Mouse (Mus musculus) midbrain, postnatal 0 days (tissue): Measurements from ENCODE around the gene Lrrc27. TPM values are rescaled to one million over a fixed set of nuclear protein-coding genes. Genes with fewer than 3 reads are reported as not detected.
A peak's percentile ranks its signal among the peaks of the same experiment; 100 is the strongest.

Experiments
- ATAC-seq: fragments of 200-750 bp; cut with Nextera tagmentation; 2 replicates; pipeline ENCODE4 v1.8.0; 2017; ENCODE audit warnings: moderate number of reproducible peaks, mild to moderate bottlenecking, moderate TSS enrichment, moderate library complexity; ENCODE audit not compliant: low FRiP score
- DNase-seq: peaks from one replicate; pipeline ENCODE4 v3.0.0-alpha.2; 2015; ENCODE audit warnings: low spot score
- H3K27ac ChIP-seq: fragments of 300-500 bp; sonication (generic); 2 replicates; pipeline ENCODE4 v1.5.1; 2014; ENCODE audit warnings: low read depth, mild to moderate bottlenecking, low read length, mixed read lengths
- H3K27me3 ChIP-seq: fragments of 300-500 bp; sonication (generic); 2 replicates; pipeline ENCODE4 v1.6.1; 2014; ENCODE audit warnings: low read length, control low read depth, mixed read lengths; ENCODE audit not compliant: insufficient read depth
- H3K36me3 ChIP-seq: fragments of 300-500 bp; sonication (generic); 2 replicates; pipeline ENCODE4 v1.6.1; 2014; ENCODE audit warnings: low read length, control low read depth, mixed read lengths; ENCODE audit not compliant: insufficient read depth
- H3K4me1 ChIP-seq: fragments of 300-500 bp; sonication (generic); 2 replicates; pipeline ENCODE4 v1.6.1; 2014; ENCODE audit warnings: mild to moderate bottlenecking, control low read depth, antibody characterized with exemption, low read length, mixed read lengths; ENCODE audit not compliant: insufficient read depth
- H3K4me2 ChIP-seq: fragments of 300-500 bp; sonication (generic); 2 replicates; pipeline ENCODE4 v1.6.1; 2014; ENCODE audit warnings: low read depth, mild to moderate bottlenecking, low read length, mixed read lengths; ENCODE audit not compliant: poor library complexity, severe bottlenecking
- H3K4me3 ChIP-seq: fragments of 300-500 bp; sonication (generic); 2 replicates; pipeline ENCODE4 v1.5.1; 2014; ENCODE audit warnings: low read depth, mild to moderate bottlenecking, low read length, moderate library complexity
- H3K9ac ChIP-seq: fragments of 300-500 bp; sonication (generic); replicated peaks from 2 replicates; pipeline ENCODE4 v1.6.1; 2014; ENCODE audit warnings: mild to moderate bottlenecking, low read length, moderate library complexity, mixed read lengths; ENCODE audit not compliant: poor library complexity, severe bottlenecking
- H3K9me3 ChIP-seq: fragments of 300-500 bp; sonication (generic); 2 replicates; pipeline ENCODE4 v1.6.1; 2016; ENCODE audit warnings: low read length, control low read depth
- CTCF ChIP-seq: IDR thresholded peaks from 2 replicates; pipeline ENCODE4 v1.5.1; 2016; ENCODE audit warnings: antibody characterized with exemption, mild to moderate bottlenecking
- WGBS: fragments of 180-500 bp; shearing (Covaris S2); extraction: QIAGEN DNeasy Blood & Tissue Kit; methylation state at CpG from one replicate; pipeline ENCODE4 v1.1.7; 2014; 5-methylcytosine and 5-hydroxymethylcytosine counted together
- polyA plus RNA-seq: library from polyadenylated mRNA; unstranded; fragments of >200 nt; fragmentation: Nextera tagmentation; extraction: Ambion mirVana; gene quantifications from 2 replicates; pipeline ENCODE4 v1.2.1, GENCODE M21; 2015
- total RNA-seq: library from RNA; depleted of rRNA; stranded (reverse); fragments of >200 nt; gene quantifications from 2 replicates; pipeline ENCODE4 v1.2.3, GENCODE M21; 2014

Lrrc27 gene
- total and polyA plus RNA-seq, 2 experiments from 2014 or later: 2.7 to 6.6 TPM

DNA sequence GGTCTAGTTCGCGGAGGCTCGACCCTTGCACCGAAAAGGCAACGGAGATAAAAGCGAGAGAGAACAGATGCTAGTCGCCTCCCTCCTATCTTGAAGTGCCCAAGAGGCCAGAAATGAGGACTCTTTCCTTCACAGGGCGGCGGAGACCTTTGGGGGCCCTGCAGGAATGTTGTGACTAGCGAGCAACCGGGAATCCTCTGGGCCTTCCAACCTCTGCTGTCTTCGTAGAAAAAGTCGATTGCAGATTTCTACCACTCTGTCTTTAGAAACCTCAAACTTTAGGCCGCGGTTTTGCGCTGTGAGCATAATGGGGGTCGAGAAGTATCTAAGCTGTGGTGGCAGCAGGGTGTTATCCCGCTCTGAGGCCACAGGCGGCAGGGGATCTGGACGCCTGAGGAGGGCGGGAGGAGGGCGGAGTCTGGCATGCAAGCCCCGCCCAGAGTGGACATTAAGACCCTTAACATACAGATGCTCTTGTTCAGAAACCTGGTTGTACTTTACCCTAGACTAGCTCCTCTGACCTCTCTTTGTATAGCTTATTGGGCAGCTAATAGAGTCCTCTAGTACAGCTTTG, 24.1 kb upstream of the Lrrc27 start:
- Histone ChIP-seq H3K4me1 (peaks cover 12% of the 10 kb centered on the region; the same call in 1 of the 2 replicates), H3K4me3 (peak overlapping the region; percentile 78), H3K9ac (peak overlapping the region; percentile 75), H3K36me3 (no peaks in the 10 kb centered on the region), H3K4me2 (peak overlapping the region; percentile 78), H3K27ac (no peak overlapping the region), H3K9me3 (no peaks in the 10 kb centered on the region), H3K27me3 (no peaks in the 10 kb centered on the region)
- peak; percentile 74 for ATAC-seq
- TF ChIP-seq CTCF: peak; percentile 58
- peak; percentile 56 for DNase-seq
- WGBS: 0% methylated on average over 23 of the region's 23 CpGs

- WGBS: 92% methylated on average over 4 of the region's 4 CpGs
- Histone ChIP-seq H3K4me3 (no peak overlapping the region), H3K36me3 (no peaks in the 10 kb centered on the region), H3K4me2 (no peak overlapping the region), H3K9me3 (no peaks in the 10 kb centered on the region), H3K9ac (no peak overlapping the region), H3K27me3 (no peaks in the 10 kb centered on the region), H3K27ac (no peak overlapping the region), H3K4me1 (peaks cover 12% of the 10 kb centered on the region; the same call in 1 of the 2 replicates)
- TF ChIP-seq CTCF: no peak
- DNase-seq (no peak), ATAC-seq (no peak)
These were observed 22.2 kb upstream of the Lrrc27 start for GRCm38 (mm10) chr7:139190616-139191015.

GRCm38 (mm10) chr7:139191619-139192018, 21.2 kb upstream of the Lrrc27 start:
- Histone ChIP-seq H3K36me3 (no peaks in the 10 kb centered on the region), H3K27me3 (no peaks in the 10 kb centered on the region), H3K4me3 (no peak overlapping the region), H3K27ac (no peak overlapping the region), H3K4me1 (0 out of 2 replicates have a peak, but pooled peaks cover 6% of the 10 kb centered on the region), H3K9ac (no peak overlapping the region), H3K4me2 (no peak overlapping the region), H3K9me3 (no peaks in the 10 kb centered on the region)
- 71% methylated on average over 6 of the region's 6 CpGs for WGBS
- TF ChIP-seq CTCF: peak; percentile 21; the same call in 1 of the 2 replicates
- ATAC-seq (no peak), DNase-seq (no peak)

DNA sequence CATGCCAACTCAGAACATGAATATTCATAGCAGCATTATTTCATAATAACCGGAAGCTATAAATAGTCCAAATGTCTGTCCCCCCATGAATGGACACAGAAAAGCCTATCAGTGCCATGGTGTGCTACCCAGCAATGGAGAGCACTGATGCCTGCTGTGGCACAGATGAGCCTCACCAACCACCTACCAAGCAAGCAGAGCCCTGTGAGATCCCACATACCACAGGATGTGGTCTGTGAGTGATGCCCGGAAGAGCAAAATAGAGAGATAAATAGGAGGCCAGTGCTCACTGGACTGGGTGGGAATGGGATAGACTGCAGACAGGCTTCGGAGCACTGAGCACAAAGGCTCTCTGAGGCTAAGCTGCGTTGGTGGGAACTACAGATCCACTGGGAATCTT, 15.8 kb upstream of the Lrrc27 start:
- Histone ChIP-seq H3K27me3 (no peaks in the 10 kb centered on the region), H3K4me1 (no peaks in the 10 kb centered on the region), H3K27ac (no peak overlapping the region), H3K36me3 (no peaks in the 10 kb centered on the region), H3K9ac (no peak overlapping the region), H3K4me3 (no peak overlapping the region), H3K4me2 (no peak overlapping the region), H3K9me3 (no peaks in the 10 kb centered on the region)
- no peak for DNase-seq
- no peak for ATAC-seq
- 77% methylated on average over 4 of the region's 4 CpGs for WGBS
- TF ChIP-seq CTCF: no peak

- Histone ChIP-seq H3K27ac (no peak overlapping the region), H3K4me3 (no peak overlapping the region), H3K36me3 (no peaks in the 10 kb centered on the region), H3K27me3 (no peaks in the 10 kb centered on the region), H3K4me2 (no peak overlapping the region), H3K9me3 (no peaks in the 10 kb centered on the region), H3K4me1 (no peaks in the 10 kb centered on the region), H3K9ac (no peak overlapping the region)
- WGBS: 31% methylated on average over 7 of the region's 7 CpGs
- no peak for ATAC-seq
- DNase-seq: peak; percentile 81
- peak; percentile 89 for TF ChIP-seq CTCF
These were observed 12.7 kb upstream of the Lrrc27 start for GRCm38 (mm10) chr7:139200108-139200507.

DNA sequence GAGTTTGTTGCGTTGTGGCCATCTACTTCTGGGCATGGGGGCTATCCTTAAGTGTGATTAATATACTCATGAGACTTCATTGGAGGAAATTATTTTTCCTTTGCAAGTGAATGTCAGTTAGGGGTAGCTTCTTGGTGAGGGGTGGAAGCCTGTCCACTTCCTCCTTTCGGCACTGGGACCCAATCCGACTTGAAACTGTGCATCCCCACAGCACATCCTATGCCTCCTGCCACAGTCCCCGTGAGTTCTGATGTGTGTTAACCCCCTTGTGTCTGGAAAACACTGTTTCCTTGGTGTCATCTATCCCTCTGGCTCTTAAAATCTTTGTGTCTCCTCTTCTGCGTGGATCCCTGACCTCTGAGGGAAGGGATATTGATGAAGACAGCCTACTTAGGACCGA, 11.6 kb upstream of the Lrrc27 start:
- no peak overlapping the region for H3K4me2 ChIP-seq
- no peaks in the 10 kb centered on the region for H3K36me3 ChIP-seq
- no peak overlapping the region for H3K4me3 ChIP-seq
- no peak overlapping the region for H3K27ac ChIP-seq
- no peaks in the 10 kb centered on the region for H3K27me3 ChIP-seq
- DNase-seq (no peak), ATAC-seq (no peak)
- WGBS: 61% methylated on average over 6 of the region's 6 CpGs
- H3K4me1 ChIP-seq: no peaks in the 10 kb centered on the region
- no peak overlapping the region for H3K9ac ChIP-seq
- no peaks in the 10 kb centered on the region for H3K9me3 ChIP-seq
- no peak for TF ChIP-seq CTCF
